14 mouse cellular contexts compared by ENCODE assay signal in genomic region chr19:47668399-47668798, GRCm38 (mm10). TPM values are rescaled to one million over a fixed set of nuclear protein-coding genes. Genes with fewer than 3 reads are reported as not detected.
DNase-seq lines count a peak whose midpoint lies in the region; ATAC-seq and TF ChIP-seq lines count a peak whose summit lies in the region.
"Had no signal": no experiment of that assay in that cellular context is flagged by ENCODE, and none has a peak within 500 bp of the region (broad histone marks: within the 10 kb centered on the region; RNA-seq: fewer than 3 reads in every experiment).

No protein-coding gene starts in this region.

- no peak for TF ChIP-seq POLR2A in ES-Bruce4 (IDR thresholded peaks at IDR 0.05; ENCODE audit: insufficient read depth, low read length)

- no peak overlapping the region for H3K4me2 ChIP-seq in kidney, embryonic 15.5 days
- H3K4me2 ChIP-seq: hindbrain, embryonic 15.5 days; midbrain, embryonic 13.5 days had no signal

- H3K36me3 ChIP-seq in ES-Bruce4 (ENCODE audit: control insufficient read depth, insufficient read depth, low read length, poor library complexity, severe bottlenecking), result no peaks in the 10 kb centered on the region
- H3K36me3 ChIP-seq in embryonic facial prominence, embryonic 10.5 days (replicated peaks), result no peaks in the 10 kb centered on the region
- H3K36me3 ChIP-seq in kidney, embryonic 15.5 days, result no peaks in the 10 kb centered on the region
- H3K36me3 ChIP-seq: hindbrain, embryonic 15.5 days; midbrain, embryonic 13.5 days had no signal

- H3K27me3 ChIP-seq in ES-Bruce4 (ENCODE audit: control insufficient read depth, insufficient read depth, low read length, poor library complexity, severe bottlenecking), result no peaks in the 10 kb centered on the region
- no peaks in the 10 kb centered on the region for H3K27me3 ChIP-seq in embryonic facial prominence, embryonic 10.5 days (replicated peaks; ENCODE audit: low read depth, poor library complexity, severe bottlenecking)
- no peaks in the 10 kb centered on the region for H3K27me3 ChIP-seq in kidney, embryonic 15.5 days
- H3K27me3 ChIP-seq: hindbrain, embryonic 15.5 days; midbrain, embryonic 13.5 days had no signal

- DNase-seq in left cerebral cortex, postnatal 4 days, result peak; percentile 53
- no peak for DNase-seq in left cerebral cortex, adult 9 months (ENCODE audit: low spot score in 2 of 2)
- peak; percentile 83 for DNase-seq in cerebellum, adult 11-12 months
- no peak for DNase-seq in embryonic facial prominence, embryonic 10.5 days (ENCODE audit: low spot score)
- no peak for DNase-seq in kidney, postnatal 25 days
- no peak for DNase-seq in adipocyte (ENCODE audit: low spot score)
- DNase-seq: kidney, adult 18-20 months; liver; spleen, adult 18-20 months; thymus, adult 2 months had no signal

- no peak; the same call in 1 of the 2 replicates for ATAC-seq in kidney, embryonic 15.5 days (replicated peaks; ENCODE audit: low FRiP score)
- ATAC-seq: midbrain, embryonic 13.5 days had no signal

- TF ChIP-seq EP300 in ES-Bruce4 (IDR thresholded peaks at IDR 0.05; ENCODE audit: insufficient read depth, low read depth, low read length), result no peak

- 76% methylated on average over 9 of the region's 9 CpGs for WGBS in embryonic facial prominence, embryonic 10.5 days
- WGBS in kidney, embryonic 15.5 days, result 38% methylated on average over 9 of the region's 9 CpGs

- H3K9ac ChIP-seq in ES-Bruce4 (ENCODE audit: low read depth, poor library complexity, severe bottlenecking), result peak overlapping the region; percentile 19; the same call in 1 of the 2 replicates
- H3K9ac ChIP-seq in kidney, embryonic 15.5 days, result no peak overlapping the region
- H3K9ac ChIP-seq: hindbrain, embryonic 15.5 days; midbrain, embryonic 13.5 days had no signal

- H3K9me3 ChIP-seq in ES-Bruce4 (replicated peaks; ENCODE audit: control insufficient read depth, insufficient read depth, low read length, poor library complexity, severe bottlenecking), result no peaks in the 10 kb centered on the region
- H3K9me3 ChIP-seq in embryonic facial prominence, embryonic 10.5 days, result no peaks in the 10 kb centered on the region
- no peaks in the 10 kb centered on the region for H3K9me3 ChIP-seq in kidney, embryonic 15.5 days (replicated peaks)
- H3K9me3 ChIP-seq: hindbrain, embryonic 15.5 days; midbrain, embryonic 13.5 days had no signal

- no peak overlapping the region for H3K27ac ChIP-seq in ES-Bruce4 (ENCODE audit: insufficient read depth, low read length)
- peak overlapping the region; percentile 10; the same call in 1 of the 2 replicates for H3K27ac ChIP-seq in embryonic facial prominence, embryonic 10.5 days (replicated peaks)
- H3K27ac ChIP-seq in kidney, embryonic 15.5 days, result no peak overlapping the region
- H3K27ac ChIP-seq: hindbrain, embryonic 15.5 days; midbrain, embryonic 13.5 days had no signal

- H3K4me3 ChIP-seq in ES-Bruce4 (ENCODE audit: low read depth, low read length), result peak overlapping the region; percentile 47; the same call in 1 of the 2 replicates
- H3K4me3 ChIP-seq in embryonic facial prominence, embryonic 10.5 days, result no peak overlapping the region
- H3K4me3 ChIP-seq in kidney, embryonic 15.5 days (replicated peaks), result no peak overlapping the region
- H3K4me3 ChIP-seq: hindbrain, embryonic 15.5 days; midbrain, embryonic 13.5 days had no signal

- TF ChIP-seq CTCF in ES-Bruce4 (IDR thresholded peaks at IDR 0.05; ENCODE audit: low read depth, low read length), result no peak

- peaks cover 2% of the 10 kb centered on the region for H3K4me1 ChIP-seq in ES-Bruce4 (ENCODE audit: control insufficient read depth, insufficient read depth, low read length)
- peaks cover 23% of the 10 kb centered on the region for H3K4me1 ChIP-seq in embryonic facial prominence, embryonic 10.5 days
- no peaks in the 10 kb centered on the region for H3K4me1 ChIP-seq in kidney, embryonic 15.5 days
- H3K4me1 ChIP-seq: hindbrain, embryonic 15.5 days had no signal

- intact Hi-C loops in left cerebral cortex, postnatal 4 days (cut with DNase I), result no loop called here

RNA-seq across cellular contexts. Expression of gene Col17a1, which starts 23.5 kb away (rescaled TPM):
- under 1 TPM; 0.18 to 0.48 TPM for total RNA-seq in left cerebral cortex, postnatal 4 days (2021)
- 0.32 TPM in 1 of 2 replicates, not detected in the other for polyA plus RNA-seq in ES-Bruce4 (2011; ENCODE audit: insufficient read depth, insufficient read length, low read depth, missing spikeins)
- polyA plus RNA-seq in embryonic facial prominence, embryonic 10.5 days (2016; fragmentation: Nextera tagmentation; extraction: Ambion mirVana), result 0.40 and 1.6 TPM in 2 replicates
- 0.49 and 0.84 TPM in 2 replicates for polyA plus RNA-seq in kidney, embryonic 15.5 days (2015; fragmentation: Nextera tagmentation; extraction: Ambion mirVana)

Comparison
In these comparisons a context has a peak if more than half of its experiments do, and no peak if none do; other contexts are left out.
1. DNase-seq: peak in left cerebral cortex, postnatal 4 days (single experiment) and cerebellum, adult 11-12 months (single experiment); none in left cerebral cortex, adult 9 months (0 of 2), embryonic facial prominence, embryonic 10.5 days (single experiment), kidney, postnatal 25 days (0 of 2) and adipocyte (single experiment).